Mouse (Mus musculus) gastrocnemius, adult 2 months (tissue): Measurements from ENCODE around the gene Crb1. TPM values are rescaled to one million over a fixed set of nuclear protein-coding genes. Genes with fewer than 3 reads are reported as not detected.

ENCODE experiments used
- DNase-seq: peaks from one replicate; pipeline ENCODE4 v3.0.0; 2022
- H3K27ac ChIP-seq: fragments of 200-600 bp; 2 replicates; pipeline ENCODE4 v1.8.1; 2022; ENCODE audit warnings: mild to moderate bottlenecking
- H3K4me3 ChIP-seq: fragments of 200-600 bp; 2 replicates; pipeline ENCODE4 v1.8.1; 2022; ENCODE audit warnings: mild to moderate bottlenecking, moderate library complexity
- CTCF ChIP-seq: fragments of 200-600 bp; IDR thresholded peaks from 2 replicates; pipeline ENCODE4 v1.8.1; 2022; ENCODE audit warnings: antibody characterized with exemption, mild to moderate bottlenecking, moderate library complexity
- intact Hi-C: fragments of 180-260 bp; cut with DNase I; formaldehyde crosslinking; loops from one replicate; pipeline ENCODE4 v1.15.1; 2025
- total RNA-seq, 2 experiments: library from RNA; stranded (reverse); gene quantifications; 2 replicates each; pipeline ENCODE4 v1.2.3; 2021

Crb1 gene
- total RNA-seq, 2 experiments from 2014 or later = not detected

DNA sequence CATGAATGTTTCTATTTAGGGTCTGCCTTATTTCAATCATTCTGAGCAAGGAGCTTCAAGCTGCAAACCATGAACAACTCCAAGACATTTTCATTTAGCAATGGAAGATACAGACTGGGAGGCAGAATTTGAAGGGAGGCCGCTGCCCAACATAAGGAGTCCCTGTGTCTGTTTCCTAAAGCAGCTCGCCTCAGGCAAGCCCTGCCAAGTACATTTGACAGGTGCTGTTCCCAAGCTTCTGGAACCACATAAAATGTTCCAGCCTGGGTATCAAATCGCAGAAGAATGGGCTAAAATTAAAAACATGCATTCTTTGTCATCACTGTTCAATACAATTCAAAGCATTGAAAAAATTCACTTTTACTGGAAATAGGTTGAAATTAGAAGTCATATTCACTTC is 184.3 kb downstream of the Crb1 start:
- H3K27ac ChIP-seq = no peak overlapping the region
- no peak overlapping the region for H3K4me3 ChIP-seq
- peak; percentile 19 for DNase-seq
- no peak for TF ChIP-seq CTCF
- intact Hi-C loops = no loop called here

- no peak for TF ChIP-seq CTCF
- intact Hi-C loops = no loop called here
- Histone ChIP-seq H3K4me3 (no peak overlapping the region), H3K27ac (no peak overlapping the region)
- DNase-seq = no peak
These were observed 196.3 kb downstream of the Crb1 start for GRCm38 (mm10) chr1:139180481-139181149.

- Histone ChIP-seq H3K27ac (no peak overlapping the region), H3K4me3 (no peak overlapping the region)
- intact Hi-C loops = no loop called here
- DNase-seq = no peak
- no peak for TF ChIP-seq CTCF
These were observed 197.2 kb downstream of the Crb1 start for GRCm38 (mm10) chr1:139179707-139180106.

DNA sequence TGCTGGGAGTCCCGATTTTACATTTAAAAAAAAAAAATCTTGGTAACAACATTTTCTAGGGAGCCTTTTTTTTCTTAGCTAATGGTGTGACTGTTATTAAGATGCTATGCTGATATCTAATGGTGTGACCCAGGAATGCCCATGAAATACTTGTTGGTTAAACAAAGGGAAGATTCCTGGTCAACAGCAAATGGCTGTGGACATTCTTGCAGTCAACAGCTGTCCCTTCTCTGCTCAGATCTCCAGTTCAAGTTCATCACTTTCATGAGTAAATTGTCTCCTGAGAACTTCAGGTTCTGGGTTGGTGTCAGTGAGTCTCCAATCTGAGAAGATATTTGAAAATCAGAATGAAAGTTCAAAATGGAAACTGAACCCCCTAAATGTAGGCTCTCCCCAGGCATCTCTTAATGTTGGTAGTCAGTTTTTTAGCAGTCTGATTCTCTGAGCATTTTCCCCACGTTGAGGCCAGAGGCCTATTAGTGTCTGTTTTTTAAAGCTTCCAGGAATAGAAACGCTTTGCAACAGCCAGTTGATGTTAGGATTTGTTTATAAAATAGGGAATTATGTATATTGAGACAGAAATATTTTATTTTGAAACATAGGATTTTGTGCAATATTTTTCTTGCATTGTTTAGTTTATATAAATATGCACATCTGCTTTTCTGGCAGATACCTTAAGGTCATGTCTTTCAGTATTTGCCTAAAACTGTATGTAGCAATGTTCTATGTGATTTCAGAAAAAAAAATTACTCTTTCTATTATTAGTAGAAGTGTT is 202.7 kb downstream of the Crb1 start:
- intact Hi-C loops = no loop called here
- Histone ChIP-seq H3K4me3 (no peak overlapping the region), H3K27ac (no peak overlapping the region)
- no peak for DNase-seq
- TF ChIP-seq CTCF = no peak

DNA sequence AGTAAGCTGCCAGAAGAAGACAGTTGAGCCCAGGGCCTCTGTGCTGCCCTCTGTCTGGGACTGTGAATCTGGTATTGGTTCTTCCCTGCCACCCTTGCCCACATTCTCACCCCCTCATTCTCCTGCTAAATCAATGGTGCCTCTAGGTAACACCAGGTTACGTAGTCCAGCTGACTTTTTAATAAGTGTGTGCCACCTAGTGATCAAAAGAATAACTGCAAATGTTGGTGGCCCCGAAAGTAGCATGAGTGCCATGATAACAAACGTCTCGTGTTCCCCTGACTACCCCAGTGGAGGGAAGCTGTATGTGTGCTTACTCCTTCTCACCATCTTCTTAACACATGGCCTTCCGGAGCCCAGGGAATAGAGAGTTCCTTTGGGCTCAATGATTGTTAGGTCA is 214.1 kb downstream of the Crb1 start:
- no peak for DNase-seq
- Histone ChIP-seq H3K4me3 (no peak overlapping the region), H3K27ac (no peak overlapping the region)
- peak; percentile 56 for TF ChIP-seq CTCF
- intact Hi-C loops = no loop called here

DNA sequence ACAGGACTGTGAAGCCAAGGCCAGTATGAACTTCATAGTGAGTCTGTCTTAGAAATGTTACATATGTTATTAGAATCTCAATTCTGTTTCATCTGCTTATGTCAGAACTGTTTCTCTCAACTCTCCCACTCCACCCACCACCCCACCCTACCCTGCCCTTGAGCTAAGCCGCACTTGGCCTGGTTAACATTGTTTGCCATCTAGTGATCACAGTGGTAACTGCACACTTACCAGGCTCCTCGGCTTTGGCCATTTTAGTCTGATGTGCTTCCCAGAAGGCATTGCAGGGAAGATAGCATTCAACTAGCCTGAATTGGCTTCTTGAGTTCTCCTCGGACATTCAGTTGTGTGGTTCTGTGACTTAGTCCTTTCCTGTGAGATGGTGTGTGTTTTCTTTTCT is 215.3 kb downstream of the Crb1 start:
- DNase-seq = no peak
- peak; percentile 12; the same call in 1 of the 2 replicates for TF ChIP-seq CTCF
- Histone ChIP-seq H3K27ac (no peak overlapping the region), H3K4me3 (no peak overlapping the region)
- intact Hi-C loops = no loop called here

GRCm38 (mm10) chr1:139156397-139156796 is 220.5 kb downstream of the Crb1 start:
- intact Hi-C loops = loop anchor here (2.0 to 5.0 kb wide), 3 partner anchors 244 to 829 kb away; no protein-coding TSS in a partner anchor
- Histone ChIP-seq H3K4me3 (peak overlapping the region; percentile 42), H3K27ac (no peak overlapping the region)
- peak; percentile 92 for TF ChIP-seq CTCF
- DNase-seq = no peak

DNA sequence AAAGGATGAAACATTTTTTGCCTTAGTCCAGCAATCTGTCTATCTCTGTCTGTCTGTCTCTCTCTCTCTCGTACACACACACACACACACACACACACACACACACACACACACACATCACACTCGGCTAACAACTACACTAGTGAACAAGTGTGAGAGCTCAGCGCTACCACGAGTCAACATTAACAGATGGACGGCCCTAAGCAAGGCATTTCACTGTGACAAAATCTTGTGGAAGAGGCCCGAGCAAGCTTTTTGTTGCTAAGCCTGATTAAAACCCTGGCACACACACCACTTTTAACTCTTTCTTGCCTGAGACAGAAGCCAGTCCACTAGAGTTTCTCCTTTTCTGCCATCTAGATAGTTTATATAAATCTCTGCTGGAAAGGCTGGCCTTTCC is 223.4 kb downstream of the Crb1 start:
- no peak for DNase-seq
- intact Hi-C loops = no loop called here
- H3K4me3 ChIP-seq = no peak overlapping the region
- no peak overlapping the region for H3K27ac ChIP-seq
- no peak for TF ChIP-seq CTCF

- H3K27ac ChIP-seq = no peak overlapping the region
- intact Hi-C loops = no loop called here
- H3K4me3 ChIP-seq = no peak overlapping the region
- DNase-seq = no peak
- no peak for TF ChIP-seq CTCF
These were observed 223.9 kb downstream of the Crb1 start for GRCm38 (mm10) chr1:139153006-139153405.

Other genes starting within 250 kb of the Crb1 start
- gene Zbtb41, start 45.2 kb upstream of the Crb1 start, total RNA-seq = 10 to 100 TPM; 17.6 to 21.1 TPM
- gene Aspm, start 77.7 kb upstream of the Crb1 start, total RNA-seq = under 1 TPM; 0.03 TPM
- gene F13b, start 124.6 kb upstream of the Crb1 start, total RNA-seq = not detected
- not detected for gene Cfhr1, start 183.2 kb upstream of the Crb1 start, total RNA-seq